Mouse (Mus musculus) induced T-regulatory cell, adult 2 months (primary cell): ENCODE data around the gene Itgb2.
A peak's percentile ranks its signal among the peaks of the same experiment; 100 is the strongest.

Experiments used
- DNase-seq: peaks from one replicate; pipeline ENCODE4 v3.0.0-alpha.2; 2012; ENCODE audit warnings: low read depth

Gene Itgb2

GRCm38 (mm10) chr10:77530140-77530539 is at the start of gene Itgb2:
TSS of gene Itgb2 (plus strand) at chr10:77530252.
- DNase-seq: peak; percentile 91

DNA sequence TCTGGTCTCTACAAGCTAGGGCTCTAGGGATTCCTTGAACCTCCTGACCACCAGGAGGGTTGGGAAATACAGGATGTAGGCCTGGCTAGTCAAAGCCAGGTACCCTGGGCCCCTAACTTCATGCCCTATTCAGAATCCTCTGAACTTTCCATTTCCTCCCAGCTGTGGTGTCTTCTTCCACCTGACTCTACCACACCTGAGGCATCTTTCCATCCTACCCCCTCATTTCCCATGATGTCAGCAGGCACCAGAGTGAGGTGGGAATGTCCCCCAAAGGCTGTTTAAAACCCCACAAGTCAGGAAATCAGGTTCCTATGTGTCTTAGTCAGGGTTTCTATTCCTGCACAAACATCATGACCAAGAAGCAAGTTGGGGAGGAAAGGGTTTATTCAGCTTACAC is 48.2 kb upstream of the Itgb2 start:
- DNase-seq: peak; percentile 31

DNA sequence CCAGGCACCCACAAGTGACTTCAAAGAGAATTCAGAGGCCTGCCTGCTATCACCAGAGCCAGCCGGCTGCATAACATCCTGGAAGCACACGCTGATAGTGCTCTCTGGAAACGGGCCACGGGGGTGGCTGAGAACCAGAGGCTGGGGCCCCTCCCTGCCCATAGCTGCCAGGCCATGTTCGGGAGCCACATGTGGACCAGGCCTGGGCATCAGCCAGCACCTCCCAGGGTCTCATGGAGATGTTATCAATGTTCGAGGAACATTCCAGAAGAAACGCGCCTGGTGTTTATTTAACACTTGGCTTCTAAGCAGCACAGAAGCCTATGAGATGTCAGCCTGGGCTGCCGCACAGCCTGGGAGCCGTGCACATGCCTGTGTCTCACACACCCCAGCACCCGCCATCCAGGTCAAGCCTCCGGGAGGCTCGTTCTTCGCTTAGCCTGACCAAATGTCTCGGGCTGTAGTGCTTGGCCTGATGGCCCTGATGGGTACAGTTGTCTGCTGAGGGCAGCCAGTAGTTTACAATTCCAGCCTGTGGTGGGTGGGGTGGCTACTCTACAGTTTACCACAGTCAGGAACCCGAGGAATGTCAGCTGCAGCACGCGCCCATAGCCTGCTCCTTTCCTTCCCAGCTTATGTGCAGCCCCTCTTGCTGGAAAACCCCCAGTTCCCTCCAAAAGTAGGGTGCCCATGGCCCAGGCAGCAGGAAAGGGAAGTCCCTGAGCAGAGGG is 45.7 kb upstream of the Itgb2 start:
- DNase-seq: no peak

GRCm38 (mm10) chr10:77485786-77486185 is 44.3 kb upstream of the Itgb2 start:
- DNase-seq: no peak

GRCm38 (mm10) chr10:77488168-77488567 is 41.9 kb upstream of the Itgb2 start:
- no peak for DNase-seq

- no peak for DNase-seq
Measured at GRCm38 (mm10) chr10:77491585-77491984, 38.5 kb upstream of the Itgb2 start.

DNA sequence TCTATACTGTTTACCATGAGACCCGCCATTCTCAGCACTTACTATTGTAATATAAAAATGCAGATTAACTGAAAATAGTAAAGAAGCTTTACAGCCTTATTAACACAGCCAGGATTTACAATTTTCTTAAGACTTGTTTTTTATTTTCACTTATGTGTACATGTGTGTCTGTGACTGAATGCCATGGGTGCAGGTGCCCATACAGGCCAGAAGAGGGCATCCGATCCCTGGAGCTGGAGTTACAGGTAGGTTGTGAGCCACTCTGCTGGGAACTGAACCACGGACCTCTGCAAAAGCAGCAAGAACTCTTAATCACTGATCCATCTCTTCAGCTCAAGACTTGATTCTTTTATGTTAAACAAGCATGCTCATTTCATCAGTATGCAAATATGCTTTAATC is 37.2 kb upstream of the Itgb2 start:
- DNase-seq: no peak

GRCm38 (mm10) chr10:77497185-77497584 is 32.9 kb upstream of the Itgb2 start:
- DNase-seq: no peak

DNA sequence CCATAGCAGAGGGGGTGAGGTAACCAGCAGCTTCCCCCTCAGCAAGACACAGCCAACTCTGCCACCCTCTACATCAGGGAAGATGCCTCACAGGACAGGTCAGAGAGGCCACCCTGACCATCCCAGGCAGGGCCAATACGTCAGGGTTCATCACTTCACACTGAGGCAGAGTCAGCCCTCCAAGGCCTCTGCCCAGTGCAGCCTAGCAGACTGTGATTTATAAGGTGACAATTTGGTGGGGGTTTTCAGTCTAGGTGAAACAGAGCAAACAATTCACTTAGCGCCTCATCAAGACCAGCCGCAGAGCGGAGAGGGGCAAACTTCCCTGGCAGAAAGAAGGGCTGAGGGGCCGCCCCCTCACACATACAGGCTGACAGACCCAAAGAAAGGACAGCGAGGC is 31.8 kb upstream of the Itgb2 start:
- no peak for DNase-seq

- DNase-seq: no peak
Measured at GRCm38 (mm10) chr10:77500636-77501035, 29.4 kb upstream of the Itgb2 start.

- no peak for DNase-seq
Measured at GRCm38 (mm10) chr10:77502967-77503922, 26.8 kb upstream of the Itgb2 start.

DNA sequence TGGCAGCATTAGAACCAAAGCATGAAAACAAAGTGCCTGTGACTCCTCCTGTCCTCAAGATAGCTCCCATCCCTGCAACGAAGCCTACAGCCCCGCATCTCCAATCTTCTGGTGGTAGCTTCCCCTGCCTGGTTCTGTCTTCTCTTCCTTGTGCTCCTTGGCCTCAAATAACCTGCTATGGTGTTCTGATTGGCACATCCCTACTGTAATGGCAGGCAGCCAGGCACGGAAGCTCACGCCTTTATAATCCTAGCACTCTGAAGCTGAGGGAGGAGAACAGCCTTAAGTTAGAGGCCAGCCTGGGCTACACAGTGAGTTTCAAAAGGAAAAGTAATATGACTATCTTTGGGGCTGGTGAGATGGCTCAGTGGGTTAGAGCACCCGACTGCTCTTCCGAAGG is 25.9 kb upstream of the Itgb2 start:
- no peak for DNase-seq

GRCm38 (mm10) chr10:77506526-77506925 is 23.5 kb upstream of the Itgb2 start:
- no peak for DNase-seq

GRCm38 (mm10) chr10:77506961-77507577 is 23.0 kb upstream of the Itgb2 start:
- DNase-seq: no peak

GRCm38 (mm10) chr10:77507779-77508178 is 22.3 kb upstream of the Itgb2 start:
- no peak for DNase-seq

DNA sequence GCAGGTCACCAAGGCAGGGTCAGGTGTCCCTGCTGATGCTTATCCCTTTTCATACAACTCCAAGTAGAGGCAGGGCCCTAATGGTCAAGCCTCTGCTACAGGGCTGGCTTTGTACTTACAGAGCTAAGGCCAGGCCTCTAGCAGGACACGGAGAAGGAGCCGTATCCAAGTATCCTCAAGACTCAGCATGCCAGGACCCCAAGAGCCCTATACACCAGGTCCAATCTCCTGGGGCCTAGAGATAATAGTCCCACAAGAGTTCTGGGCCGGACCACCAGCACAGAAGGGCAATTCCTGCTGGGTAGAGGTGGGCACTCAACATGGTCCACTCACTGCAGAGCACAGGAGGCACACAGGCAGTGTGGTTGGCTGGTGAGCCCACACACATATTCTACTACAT is 21.3 kb upstream of the Itgb2 start:
- no peak for DNase-seq

GRCm38 (mm10) chr10:77509403-77510187 is 20.5 kb upstream of the Itgb2 start:
- peak; percentile 88 for DNase-seq

- no peak for DNase-seq
Measured at GRCm38 (mm10) chr10:77510225-77510982, 19.6 kb upstream of the Itgb2 start.

DNA sequence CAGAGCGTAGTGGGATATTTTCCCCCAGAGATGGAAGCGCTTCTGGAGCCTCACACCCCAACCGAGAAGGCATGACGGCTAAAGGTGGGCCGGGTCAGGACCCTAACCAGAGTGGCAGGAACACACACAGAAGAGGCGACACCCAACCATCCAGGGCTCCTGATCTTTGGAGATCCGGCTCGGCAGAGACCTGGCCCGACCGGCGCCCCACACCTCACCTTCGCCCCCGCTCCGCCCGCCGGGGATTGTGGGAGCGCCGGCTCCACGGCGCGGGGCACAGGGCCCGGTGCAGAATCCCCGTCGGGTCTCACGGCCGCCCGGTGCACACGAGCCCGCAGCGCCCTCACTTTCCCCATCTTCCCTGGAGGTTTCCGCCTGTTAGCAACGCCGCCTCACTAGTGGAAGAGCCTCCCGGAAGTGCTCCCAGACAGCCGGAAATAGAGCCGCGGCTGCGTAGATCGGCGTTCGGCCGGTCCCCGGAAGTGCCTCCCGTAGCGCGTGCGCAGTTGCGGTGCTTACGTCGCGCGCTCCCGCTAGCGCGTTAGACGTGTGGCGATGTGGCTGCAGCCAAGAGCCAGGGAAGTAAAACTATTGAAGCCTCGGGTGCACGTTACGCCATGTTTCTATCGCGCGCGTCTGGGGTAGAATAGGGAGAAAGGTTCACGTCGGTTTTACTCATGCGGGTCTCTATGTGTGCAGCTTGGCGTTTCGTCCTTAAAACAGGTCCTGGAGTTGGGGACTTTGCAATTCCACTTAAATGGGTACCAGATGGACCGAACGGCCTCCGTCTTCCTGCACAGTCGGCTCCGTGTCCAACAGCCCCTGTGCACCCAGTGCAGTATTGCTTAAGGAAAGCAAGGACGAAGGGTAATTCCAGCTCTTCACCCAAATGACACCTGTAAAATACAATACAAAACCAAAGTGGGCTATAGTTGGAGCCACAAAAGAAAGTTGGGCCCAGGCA is 14.4 kb upstream of the Itgb2 start, which contains the start of gene Fam207a:
Fam207a (minus strand) TSS at position 401 of the 964 bp plus-strand sequence.
- DNase-seq: peak; percentile 98
